Mouse (Mus musculus): ENCODE data around the gene Chchd10. TPM values are rescaled to one million over a fixed set of nuclear protein-coding genes. Genes with fewer than 3 reads are reported as not detected.
"Not testable (repeated sequence)": the region's sequence is repeated elsewhere in the genome, so short reads cannot be mapped to it uniquely, and the experiment has no call there.

Chchd10 gene
- polyA plus RNA-seq (2012; rRNA removed), result 1,587 and 1,621 TPM in 2 replicates

- Histone ChIP-seq H3K4me1 (ENCODE audit: control insufficient read depth, insufficient read depth, low read length) (peaks cover 14% of the 10 kb centered on the region), H3K36me3 (ENCODE audit: control insufficient read depth, insufficient read depth, low read length) (no peaks in the 10 kb centered on the region), H3K27ac (ENCODE audit: insufficient read depth, low read depth, low read length) (0 out of 2 replicates have a peak within 1 kb of the TSS, but pooled peaks have one; percentile 3), H3K27me3 (replicated peaks; ENCODE audit: control insufficient read depth, insufficient read depth, low read length) (no peaks in the 10 kb centered on the region), H3K4me3 (ENCODE audit: insufficient read depth, low read depth, low read length) (peak within 1 kb of the TSS; percentile 62)
- DNase-seq, result no peak
- WGBS, result 35% methylated on average over 6 of the region's 6 CpGs
- TF ChIP-seq CTCF (conservative IDR thresholded peaks at IDR 0.05; ENCODE audit: insufficient read depth, insufficient read length, low read depth, low read length), result no peak
- TF ChIP-seq POLR2A (IDR thresholded peaks at IDR 0.05; ENCODE audit: low read depth, low read length), result no peak
Observed at GRCm38 (mm10) chr10:75932891-75933290, at the start of gene Chchd10. Chchd10 (plus strand) TSS chr10:75933130.

- no peaks in the 10 kb centered on the region for H3K27me3 ChIP-seq (replicated peaks; ENCODE audit: control insufficient read depth, insufficient read depth, low read length)
- DNase-seq, result peak; percentile 94
- H3K4me1 ChIP-seq (ENCODE audit: control insufficient read depth, insufficient read depth, low read length), result peaks cover 14% of the 10 kb centered on the region
- under 1% methylated on average over 10 of the region's 10 CpGs for WGBS
- TF ChIP-seq POLR2A (IDR thresholded peaks at IDR 0.05; ENCODE audit: low read depth, low read length), result no peak
- TF ChIP-seq CTCF (conservative IDR thresholded peaks at IDR 0.05; ENCODE audit: insufficient read depth, insufficient read length, low read depth, low read length), result peak; percentile 72
- H3K27ac ChIP-seq (ENCODE audit: insufficient read depth, low read depth, low read length), result peak overlapping the region; percentile 79
- no peak overlapping the region for H3K4me3 ChIP-seq (ENCODE audit: insufficient read depth, low read depth, low read length)
- no peaks in the 10 kb centered on the region for H3K36me3 ChIP-seq (ENCODE audit: control insufficient read depth, insufficient read depth, low read length)
Observed at GRCm38 (mm10) chr10:75883232-75883552, 49.7 kb upstream of the Chchd10 start.

- Histone ChIP-seq H3K4me3 (ENCODE audit: insufficient read depth, low read depth, low read length) (no peak overlapping the region), H3K27me3 (replicated peaks; ENCODE audit: control insufficient read depth, insufficient read depth, low read length) (no peaks in the 10 kb centered on the region), H3K36me3 (ENCODE audit: control insufficient read depth, insufficient read depth, low read length) (no peaks in the 10 kb centered on the region), H3K4me1 (ENCODE audit: control insufficient read depth, insufficient read depth, low read length) (peaks cover 11% of the 10 kb centered on the region), H3K27ac (ENCODE audit: insufficient read depth, low read depth, low read length) (no peak overlapping the region)
- no peak for TF ChIP-seq CTCF (conservative IDR thresholded peaks at IDR 0.05; ENCODE audit: insufficient read depth, insufficient read length, low read depth, low read length)
- TF ChIP-seq POLR2A (IDR thresholded peaks at IDR 0.05; ENCODE audit: low read depth, low read length), result no peak
- no peak for DNase-seq
- 94% methylated on average over 8 of the region's 8 CpGs for WGBS
Observed at GRCm38 (mm10) chr10:75884742-75885141, 48.2 kb upstream of the Chchd10 start.

GRCm38 (mm10) chr10:75887504-75887903 is 45.4 kb upstream of the Chchd10 start:
- 82% methylated on average over 5 of the region's 5 CpGs for WGBS
- DNase-seq; H3K27ac ChIP-seq (ENCODE audit: insufficient read depth, low read depth, low read length); H3K4me1 ChIP-seq (ENCODE audit: control insufficient read depth, insufficient read depth, low read length); H3K27me3 ChIP-seq (replicated peaks; ENCODE audit: control insufficient read depth, insufficient read depth, low read length); H3K36me3 ChIP-seq (ENCODE audit: control insufficient read depth, insufficient read depth, low read length); H3K4me3 ChIP-seq (ENCODE audit: insufficient read depth, low read depth, low read length): not testable (repeated sequence)

- no peaks in the 10 kb centered on the region for H3K36me3 ChIP-seq (ENCODE audit: control insufficient read depth, insufficient read depth, low read length)
- TF ChIP-seq POLR2A (IDR thresholded peaks at IDR 0.05; ENCODE audit: low read depth, low read length) (no peak), CTCF (conservative IDR thresholded peaks at IDR 0.05; ENCODE audit: insufficient read depth, insufficient read length, low read depth, low read length) (no peak)
- no peak overlapping the region for H3K4me3 ChIP-seq (ENCODE audit: insufficient read depth, low read depth, low read length)
- H3K27ac ChIP-seq (ENCODE audit: insufficient read depth, low read depth, low read length), result no peak overlapping the region
- WGBS, result 42% methylated on average over 8 of the region's 8 CpGs
- no peak for DNase-seq
- H3K4me1 ChIP-seq (ENCODE audit: control insufficient read depth, insufficient read depth, low read length), result 0 out of 2 replicates have a peak, but pooled peaks cover 3% of the 10 kb centered on the region
- no peaks in the 10 kb centered on the region for H3K27me3 ChIP-seq (replicated peaks; ENCODE audit: control insufficient read depth, insufficient read depth, low read length)
Observed at GRCm38 (mm10) chr10:75889406-75890153, 43.4 kb upstream of the Chchd10 start.

GRCm38 (mm10) chr10:75893089-75893750 is 39.7 kb upstream of the Chchd10 start, which contains the start of gene Derl3:
Derl3 (plus strand) TSS chr10:75893413.
- Histone ChIP-seq H3K27me3 (replicated peaks; ENCODE audit: control insufficient read depth, insufficient read depth, low read length) (no peaks in the 10 kb centered on the region), H3K36me3 (ENCODE audit: control insufficient read depth, insufficient read depth, low read length) (no peaks in the 10 kb centered on the region), H3K27ac (ENCODE audit: insufficient read depth, low read depth, low read length) (no peak within 1 kb of the TSS), H3K4me3 (ENCODE audit: insufficient read depth, low read depth, low read length) (peak within 1 kb of the TSS; percentile 47), H3K4me1 (ENCODE audit: control insufficient read depth, insufficient read depth, low read length) (0 out of 2 replicates have a peak, but pooled peaks cover 3% of the 10 kb centered on the region)
- 2% methylated on average over 51 of the region's 51 CpGs for WGBS
- peak; percentile 98 for DNase-seq
- TF ChIP-seq POLR2A (IDR thresholded peaks at IDR 0.05; ENCODE audit: low read depth, low read length), result no peak
- no peak for TF ChIP-seq CTCF (conservative IDR thresholded peaks at IDR 0.05; ENCODE audit: insufficient read depth, insufficient read length, low read depth, low read length)

GRCm38 (mm10) chr10:75894601-75895000 is 38.3 kb upstream of the Chchd10 start:
- Histone ChIP-seq H3K4me1 (ENCODE audit: control insufficient read depth, insufficient read depth, low read length) (peaks cover 6% of the 10 kb centered on the region; the same call in 1 of the 2 replicates), H3K36me3 (ENCODE audit: control insufficient read depth, insufficient read depth, low read length) (no peaks in the 10 kb centered on the region), H3K27me3 (replicated peaks; ENCODE audit: control insufficient read depth, insufficient read depth, low read length) (no peaks in the 10 kb centered on the region), H3K4me3 (ENCODE audit: insufficient read depth, low read depth, low read length) (no peak overlapping the region), H3K27ac (ENCODE audit: insufficient read depth, low read depth, low read length) (no peak overlapping the region)
- WGBS, result 69% methylated on average over 6 of the region's 6 CpGs
- no peak for DNase-seq
- TF ChIP-seq CTCF (conservative IDR thresholded peaks at IDR 0.05; ENCODE audit: insufficient read depth, insufficient read length, low read depth, low read length) (no peak), POLR2A (IDR thresholded peaks at IDR 0.05; ENCODE audit: low read depth, low read length) (no peak)
